Mouse (Mus musculus) thymus, adult 2 months (tissue): ENCODE data around the gene Gm266.

Source experiments
- CTCF ChIP-seq: fragments of 200-500 bp; IDR thresholded peaks from 2 replicates; pipeline ENCODE4 v1.5.1; 2012; ENCODE audit warnings: mild to moderate bottlenecking, control low read depth, low read length, moderate library complexity, borderline replicate concordance; ENCODE audit not compliant: control insufficient read depth, poor library complexity, insufficient read depth; ENCODE audit errors: extremely low read depth
- POLR2A ChIP-seq: fragments of 200-500 bp; IDR thresholded peaks from 2 replicates; pipeline ENCODE4 v1.6.1; 2012; ENCODE audit warnings: mild to moderate bottlenecking, low read length, control low read depth, moderate library complexity; ENCODE audit not compliant: control insufficient read depth, poor library complexity, insufficient read depth; ENCODE audit errors: extremely low read depth

- TF ChIP-seq POLR2A (no peak), CTCF (no peak)
These were observed 37.5 kb downstream of the Gm266 start for GRCm38 (mm10) chr12:111447898-111448760.
